Mouse (Mus musculus) layer of hippocampus, adult 11-12 months (tissue): ENCODE results near the gene Frmd4b.

Experiments
- DNase-seq: peaks from one replicate; pipeline ENCODE4 v3.0.0; 2022; ENCODE audit warnings: low spot score

Gene Frmd4b

DNA sequence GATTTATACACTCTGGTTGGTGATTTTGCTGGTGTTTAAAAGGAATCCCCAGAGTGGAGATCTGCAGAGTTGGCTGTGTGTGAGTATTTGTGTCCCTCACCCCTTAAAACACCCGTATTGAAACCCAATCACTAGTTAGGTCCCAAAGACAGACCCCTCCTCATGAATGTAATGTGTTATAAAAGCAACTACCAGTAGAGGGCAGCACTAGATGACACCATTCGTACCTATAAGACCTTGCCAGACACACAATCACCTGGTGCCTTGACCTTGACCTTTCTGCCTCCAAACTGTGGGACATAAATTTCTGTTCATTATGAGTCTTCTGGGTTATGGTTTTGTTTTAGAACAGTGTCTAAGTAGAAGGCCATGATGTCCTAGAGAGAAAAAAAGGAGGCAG is 96.8 kb downstream of the Frmd4b start:
- no peak for DNase-seq

DNA sequence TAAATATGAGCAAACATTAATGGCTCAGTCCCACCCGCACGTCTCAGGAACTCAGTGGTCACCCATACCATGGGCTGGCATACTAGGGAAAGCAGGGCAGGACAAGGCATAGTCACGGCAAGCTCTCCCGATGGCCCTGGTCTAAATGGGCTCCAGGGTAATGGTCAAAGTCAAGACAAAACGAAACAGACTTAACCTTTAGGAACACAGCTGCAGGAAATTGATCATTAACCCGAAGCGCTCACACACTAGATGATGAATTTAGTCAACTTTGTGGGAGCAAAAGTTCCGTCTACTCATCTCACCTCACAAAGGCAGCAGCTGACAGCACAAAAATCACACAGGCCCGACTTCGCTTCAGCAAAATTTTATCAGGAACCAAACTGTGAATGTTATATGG is 97.8 kb downstream of the Frmd4b start:
- DNase-seq = no peak

DNA sequence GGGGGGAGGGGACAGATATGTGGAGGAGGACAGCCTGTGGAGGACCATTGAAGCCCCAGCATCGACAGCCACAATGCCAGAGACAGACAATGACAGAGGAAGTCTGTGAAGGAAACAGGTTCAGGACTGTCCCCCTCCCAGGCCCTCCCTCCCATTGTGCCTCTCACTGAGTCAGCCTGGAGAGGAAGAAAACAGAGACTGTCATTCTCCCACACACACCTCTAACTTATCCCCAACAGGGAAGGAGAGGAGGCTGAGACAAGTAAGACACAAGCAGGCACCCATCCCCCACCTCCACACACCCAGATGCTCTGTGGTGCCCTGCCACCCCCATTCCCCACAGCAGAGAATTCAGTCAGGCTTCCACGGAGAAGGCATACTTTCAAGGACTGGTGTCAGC is 98.9 kb downstream of the Frmd4b start:
- DNase-seq = no peak

DNA sequence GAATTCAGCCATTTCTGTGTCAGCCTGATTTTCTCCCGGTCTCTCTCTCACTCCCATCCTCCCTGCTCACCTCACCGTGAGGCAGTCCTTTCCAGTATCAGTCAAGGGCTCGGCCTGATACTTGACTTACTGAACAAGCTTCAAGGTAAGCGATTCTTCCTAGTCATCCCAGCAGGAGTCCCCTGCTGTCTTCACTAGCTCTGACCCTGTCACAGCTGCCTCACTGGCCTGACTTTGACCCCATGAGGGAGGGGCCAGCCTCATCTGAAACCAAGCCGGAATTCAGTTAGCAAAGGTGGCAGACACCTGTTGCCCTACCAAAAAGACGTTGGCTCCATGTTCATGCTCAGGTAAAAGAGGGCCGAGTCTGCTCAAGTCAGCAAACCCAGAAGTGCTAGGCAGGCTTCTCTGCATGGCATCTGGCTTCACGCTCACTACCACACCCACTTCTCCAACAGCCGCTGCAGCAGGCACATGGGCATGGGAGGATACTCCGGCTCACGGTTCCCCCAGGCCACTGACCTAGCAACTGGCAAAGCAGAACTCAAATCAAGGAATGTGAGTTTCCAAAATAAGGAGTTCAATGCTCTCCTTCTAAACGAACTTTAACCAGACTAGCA is 99.6 kb downstream of the Frmd4b start:
- DNase-seq = no peak

DNA sequence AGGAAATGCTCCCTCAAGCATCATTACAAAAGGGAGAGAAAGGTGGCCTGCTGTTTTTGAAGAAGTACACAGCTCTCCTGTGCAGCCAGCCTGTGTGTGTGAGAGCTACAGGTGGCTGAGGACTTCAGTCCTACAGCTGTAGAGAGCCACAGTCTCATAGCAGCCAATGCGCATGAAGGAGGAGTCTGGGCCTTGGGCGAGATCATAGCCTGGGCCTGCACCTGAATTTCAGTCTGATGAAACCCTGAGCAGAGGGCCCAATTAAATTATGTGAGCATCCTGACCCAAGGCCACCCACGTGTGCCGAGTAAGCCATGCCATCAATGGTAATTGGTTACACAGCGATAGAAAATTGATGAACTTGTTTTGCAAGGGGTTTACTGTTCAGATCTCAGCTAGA is 100.4 kb downstream of the Frmd4b start:
- no peak for DNase-seq

DNA sequence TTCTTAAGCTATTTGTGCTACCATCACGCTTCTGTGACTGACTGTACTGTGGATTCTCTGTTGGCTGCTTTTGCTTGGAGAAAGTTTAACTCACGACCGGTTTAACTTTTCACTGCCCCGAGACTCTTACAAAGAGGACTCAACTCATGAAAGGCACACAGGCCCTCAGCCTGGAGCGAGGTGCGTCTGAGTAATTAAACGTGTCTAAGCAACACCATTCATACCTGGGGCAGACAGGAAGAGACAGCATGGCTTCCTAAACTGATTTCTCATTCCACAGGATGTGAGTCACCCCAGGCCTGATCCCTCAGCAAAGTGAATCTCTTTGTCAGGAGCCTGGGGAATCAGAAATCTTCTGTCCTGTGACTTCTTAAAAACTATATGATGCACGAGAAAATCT is 106.6 kb downstream of the Frmd4b start:
- DNase-seq = no peak

DNA sequence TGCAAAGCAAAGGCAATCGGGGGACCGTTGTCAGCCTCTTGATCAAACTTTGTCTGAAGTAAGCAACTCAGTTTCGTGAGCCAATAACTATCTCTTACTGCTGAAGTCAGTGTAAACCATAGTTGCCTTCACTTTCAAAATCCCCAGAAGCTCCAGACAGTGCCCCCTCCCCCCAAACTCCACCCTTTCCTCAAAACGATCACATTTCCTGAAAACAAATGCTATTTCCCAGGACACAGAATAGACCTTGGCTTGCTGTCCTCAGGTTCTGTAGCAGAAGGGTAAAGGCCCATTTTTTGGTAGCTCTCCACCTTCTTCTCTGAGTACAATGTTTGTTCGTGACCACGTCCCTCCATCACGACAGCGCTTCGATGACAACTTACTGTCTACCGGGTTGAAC is 107.9 kb downstream of the Frmd4b start:
- DNase-seq = no peak

DNA sequence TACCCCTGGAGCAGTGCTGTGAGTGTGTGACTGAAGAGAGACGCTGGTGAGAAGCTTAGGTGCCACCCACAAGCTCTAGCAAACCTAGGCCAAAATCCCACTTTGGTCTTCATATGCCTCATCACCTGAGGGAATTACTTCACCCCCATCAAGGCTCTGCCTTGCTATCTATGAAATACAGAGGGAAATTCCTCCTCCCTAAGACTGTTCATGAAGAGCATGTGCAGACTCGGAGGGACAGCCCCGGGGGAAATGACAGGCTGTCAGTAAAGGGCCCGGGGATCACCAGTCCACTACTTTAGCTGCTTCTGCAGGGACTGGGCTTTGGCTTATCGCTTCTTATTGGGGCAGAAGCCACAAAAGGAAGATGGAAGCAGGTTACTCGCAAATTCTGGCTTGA is 108.9 kb downstream of the Frmd4b start:
- DNase-seq = no peak

DNA sequence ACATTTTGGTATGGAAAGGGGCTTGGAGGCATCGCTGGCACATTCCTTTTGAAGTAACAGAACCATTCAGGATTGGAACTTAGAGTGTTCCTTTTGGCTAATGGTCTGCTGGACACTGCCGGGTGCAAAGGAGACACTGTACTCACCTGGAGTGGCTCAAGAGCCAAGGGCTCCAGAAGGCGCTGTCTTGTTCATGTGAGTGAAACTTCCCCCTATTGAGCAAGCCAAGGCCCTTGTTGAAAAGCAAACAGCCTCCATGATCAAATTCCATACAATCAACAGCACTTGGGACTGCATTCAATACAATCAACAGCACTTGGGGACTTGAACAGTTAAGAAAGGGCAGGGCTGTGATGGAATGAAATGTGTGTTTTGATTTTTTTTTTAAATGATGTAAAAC is 109.4 kb downstream of the Frmd4b start:
- DNase-seq = no peak

DNA sequence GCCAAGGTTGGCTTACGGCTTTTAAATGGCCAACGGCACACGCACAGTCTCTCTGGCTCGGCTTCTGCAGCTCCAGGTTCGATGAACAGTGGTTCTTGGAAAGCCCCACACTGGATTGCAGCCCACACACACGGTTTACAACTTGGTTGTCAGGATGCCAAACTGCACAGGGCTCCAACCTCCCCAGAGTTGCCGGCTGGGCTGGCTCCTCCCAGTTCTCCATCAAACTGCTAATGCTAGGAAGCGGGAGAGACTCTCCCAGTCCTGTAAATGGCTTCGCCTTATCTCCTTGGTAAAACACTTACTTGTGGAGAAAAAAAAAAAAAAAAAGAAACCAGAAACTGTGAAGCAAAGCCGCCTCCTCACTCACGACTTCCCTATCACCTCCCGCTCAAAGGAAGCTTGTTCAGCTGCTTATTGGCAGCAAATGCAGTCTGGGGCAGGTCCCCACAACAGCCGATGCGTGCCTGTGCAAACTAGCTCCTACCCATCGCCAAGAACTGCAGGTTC is 111.1 kb downstream of the Frmd4b start:
- DNase-seq = peak; percentile 66

DNA sequence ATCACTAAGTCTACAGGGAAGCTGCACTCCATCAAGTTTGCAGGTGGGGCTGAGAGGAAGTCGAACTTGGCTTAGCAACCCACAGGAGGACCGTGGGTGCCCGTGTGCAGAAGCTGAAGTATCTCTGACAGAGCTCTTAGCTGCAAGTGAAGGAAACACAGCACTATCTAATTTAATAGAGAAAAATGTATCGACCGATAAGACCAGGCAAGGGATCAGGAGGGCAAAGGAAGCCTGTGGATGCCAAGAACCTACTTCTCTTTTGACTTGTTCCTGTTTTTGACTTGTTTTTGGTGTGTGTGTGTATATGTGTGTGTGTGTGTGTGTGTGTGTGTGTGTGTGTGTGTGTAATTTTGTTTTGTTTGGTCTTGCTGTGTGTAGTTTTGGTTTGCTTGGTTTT is 112.7 kb downstream of the Frmd4b start:
- DNase-seq = no peak

DNA sequence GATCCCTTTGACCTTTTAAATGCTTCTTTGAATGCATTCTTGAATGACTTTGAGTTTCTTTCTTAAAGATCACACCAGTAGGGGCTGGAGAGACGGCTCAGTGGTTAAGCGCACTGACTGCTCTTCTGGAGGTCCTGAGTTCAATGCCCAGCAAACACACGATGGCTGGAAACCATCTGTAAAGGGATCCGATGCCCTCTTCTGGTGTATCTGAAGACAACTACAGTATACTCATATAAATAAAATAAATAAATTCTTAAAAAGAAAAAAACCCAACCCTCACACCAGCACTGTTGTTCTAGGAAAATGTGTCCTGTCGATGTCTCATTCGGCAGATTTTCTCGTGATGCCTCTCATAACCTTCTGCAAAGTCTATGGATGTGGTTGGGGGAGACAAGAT is 116.3 kb downstream of the Frmd4b start:
- no peak for DNase-seq

DNA sequence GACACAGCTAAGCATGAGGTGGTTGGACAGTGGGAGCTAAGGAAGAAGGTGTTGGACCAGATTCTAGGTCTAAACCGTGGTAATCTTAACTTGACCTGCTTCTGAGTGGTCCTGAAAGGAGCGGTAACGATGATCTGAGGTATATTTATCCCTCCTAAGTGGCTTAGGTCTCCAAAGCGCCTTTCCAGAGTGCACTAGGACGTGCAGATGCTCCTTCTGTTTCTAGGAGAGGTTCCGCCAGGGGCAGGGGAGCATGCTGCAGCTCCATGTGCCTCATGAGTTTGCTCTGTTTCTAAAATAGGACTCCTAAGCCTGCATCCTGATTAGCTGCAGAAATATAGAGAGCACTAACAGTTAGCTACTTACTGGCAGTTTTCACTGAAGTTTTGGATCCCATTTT is 117.1 kb downstream of the Frmd4b start:
- DNase-seq = no peak

DNA sequence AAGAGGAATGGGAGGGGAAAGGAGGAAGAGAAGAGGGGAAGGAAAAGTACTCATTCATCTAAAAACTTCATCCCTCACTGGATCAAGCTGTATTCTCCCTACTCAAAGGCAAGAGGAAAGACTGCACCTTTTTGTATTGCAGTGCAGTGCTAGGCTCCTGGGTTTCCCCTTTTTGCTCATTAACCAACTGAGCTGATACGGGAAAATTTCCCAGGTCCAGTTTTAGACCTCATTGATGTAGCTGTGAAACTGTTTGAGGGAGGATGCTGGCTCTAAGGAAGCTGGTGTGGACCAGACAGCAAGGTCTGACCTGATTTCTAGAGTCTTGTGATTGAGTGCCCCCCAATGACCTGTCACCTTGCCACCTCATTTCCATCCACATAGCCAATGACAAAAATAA is 121.3 kb downstream of the Frmd4b start:
- no peak for DNase-seq

DNA sequence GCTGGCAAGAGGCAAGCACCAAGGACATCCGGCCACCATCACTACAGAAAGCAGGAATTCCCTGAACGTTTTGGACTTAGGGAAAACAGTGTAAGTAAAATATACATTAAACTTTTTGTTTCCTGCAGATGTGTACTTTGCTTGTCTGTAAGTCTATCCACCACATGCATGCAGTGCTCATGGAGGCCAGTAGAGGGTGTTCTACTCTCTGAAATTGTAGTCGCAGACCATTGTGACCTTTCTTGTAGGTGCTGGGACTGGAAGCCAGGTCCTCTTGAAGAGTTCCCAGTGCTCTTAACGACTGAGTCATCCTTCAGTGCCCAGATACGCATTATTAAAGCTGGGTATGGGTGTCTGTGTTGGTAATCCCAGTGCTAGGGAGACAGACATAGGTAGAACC is 126.3 kb downstream of the Frmd4b start:
- no peak for DNase-seq

DNA sequence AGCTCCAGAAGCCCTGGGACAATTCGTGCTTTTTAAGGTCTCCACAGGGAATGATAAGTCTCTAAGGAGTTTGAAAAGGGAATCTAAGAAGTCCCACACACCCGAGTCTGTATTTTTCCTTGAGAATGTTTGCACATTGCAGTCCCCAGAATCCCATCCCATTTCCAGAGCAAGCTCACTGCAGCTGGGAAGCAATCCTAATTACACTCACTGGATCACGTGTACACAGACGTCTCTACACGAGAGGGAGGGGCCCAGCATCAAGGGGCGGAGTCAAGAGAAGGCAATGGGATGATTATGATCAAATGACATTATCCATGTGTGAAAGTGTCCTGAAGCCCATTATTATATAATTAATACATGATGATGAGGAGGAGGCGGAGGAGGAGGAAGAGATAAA is 128.5 kb downstream of the Frmd4b start:
- peak; percentile 33 for DNase-seq

DNA sequence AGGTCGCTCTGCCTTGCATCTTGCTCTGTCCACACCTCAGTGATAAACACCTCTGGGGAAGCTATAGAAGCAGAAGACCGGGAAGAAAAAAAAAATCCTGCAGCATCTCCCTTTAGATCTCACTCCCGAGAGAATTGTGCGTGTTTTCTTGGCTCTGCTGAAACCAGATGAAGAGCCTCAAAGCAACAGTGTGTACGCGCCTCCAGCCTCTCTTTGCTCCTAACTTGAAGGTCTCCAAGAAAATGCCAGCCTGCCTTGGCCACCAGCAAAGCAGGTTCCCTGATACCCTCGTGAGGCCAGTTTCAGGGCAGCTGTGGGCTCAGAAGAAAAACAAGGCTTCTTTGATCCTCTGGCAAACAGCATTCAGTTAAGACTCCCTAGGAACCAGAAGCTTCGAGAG is 129.1 kb downstream of the Frmd4b start:
- peak; percentile 15 for DNase-seq

DNA sequence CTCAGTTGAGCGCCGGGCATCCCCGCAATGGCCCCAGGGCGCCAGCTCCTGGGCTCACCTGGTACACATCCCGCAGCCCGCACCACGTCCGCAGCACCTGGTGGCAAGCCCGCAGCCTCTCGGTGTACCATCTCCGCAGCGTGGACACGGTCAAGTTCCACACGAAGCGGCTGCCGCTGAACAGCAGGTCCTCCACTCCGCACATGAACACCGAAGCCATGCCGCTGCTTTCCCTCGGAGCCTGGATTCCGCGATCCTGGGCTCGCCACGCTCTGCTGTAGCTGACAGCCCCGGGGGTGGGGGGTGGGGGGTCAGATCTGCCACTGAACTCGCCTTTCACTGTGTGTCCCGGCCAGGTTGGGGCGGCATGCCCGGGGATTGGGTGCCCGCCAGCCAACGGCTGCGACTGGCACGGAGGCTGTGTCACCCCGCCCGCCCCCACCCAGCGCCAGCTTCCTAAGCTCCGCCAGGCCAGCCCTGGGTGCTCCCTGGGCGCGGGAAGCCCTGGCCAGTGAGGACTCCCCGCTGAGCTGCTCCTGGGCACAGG is 129.7 kb downstream of the Frmd4b start:
- DNase-seq = peak; percentile 82

DNA sequence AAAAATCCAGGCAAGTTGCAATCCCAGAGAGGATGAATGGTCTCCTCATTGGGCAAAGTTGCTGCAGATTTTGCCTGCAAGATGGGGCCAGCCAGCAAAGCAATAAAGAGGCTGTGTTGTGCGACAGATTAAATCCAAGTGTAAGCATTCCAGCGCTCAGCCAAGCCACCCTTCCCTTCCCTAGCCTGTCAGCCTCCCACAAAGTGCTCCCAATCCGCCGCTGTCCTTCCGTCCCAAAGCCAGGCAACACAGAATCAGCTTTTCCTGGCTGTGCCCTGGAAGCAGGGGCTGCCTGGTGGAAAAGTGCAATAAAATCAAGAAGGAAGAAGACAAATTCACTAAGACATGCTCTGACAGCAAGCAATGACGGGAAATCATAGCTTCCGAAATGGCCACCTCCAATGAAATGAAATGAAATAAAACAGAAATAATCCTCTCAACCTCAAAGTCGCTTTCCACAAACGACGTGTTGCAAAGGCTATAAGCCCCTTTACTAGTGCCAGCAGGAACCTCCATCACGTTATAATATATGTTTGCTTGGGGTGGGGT is 130.5 kb downstream of the Frmd4b start:
- DNase-seq = no peak

DNA sequence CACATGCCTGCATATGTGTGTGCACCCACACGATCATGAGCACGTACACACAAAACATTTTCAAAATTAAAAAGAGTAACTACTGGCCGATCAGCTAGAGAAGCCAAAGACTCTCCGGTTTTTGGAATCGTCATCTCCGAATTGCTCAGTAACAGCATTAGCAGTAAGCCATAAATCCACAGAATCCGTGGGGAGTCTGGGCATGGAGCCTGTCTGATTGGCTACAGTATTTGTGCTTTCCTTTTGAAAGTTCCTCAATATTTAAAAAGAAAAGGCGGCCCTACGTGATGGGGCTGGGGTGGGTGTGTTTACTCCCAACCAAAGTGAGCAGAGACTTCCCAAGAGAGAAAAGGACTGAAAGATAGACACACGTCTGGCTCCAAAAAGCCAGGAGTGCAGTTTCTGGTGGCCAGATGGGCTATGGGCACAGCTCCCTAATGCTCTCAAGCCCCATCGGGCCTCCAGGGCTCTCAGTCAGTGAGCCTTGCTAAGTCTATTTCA is 131.4 kb downstream of the Frmd4b start:
- DNase-seq = no peak

DNA sequence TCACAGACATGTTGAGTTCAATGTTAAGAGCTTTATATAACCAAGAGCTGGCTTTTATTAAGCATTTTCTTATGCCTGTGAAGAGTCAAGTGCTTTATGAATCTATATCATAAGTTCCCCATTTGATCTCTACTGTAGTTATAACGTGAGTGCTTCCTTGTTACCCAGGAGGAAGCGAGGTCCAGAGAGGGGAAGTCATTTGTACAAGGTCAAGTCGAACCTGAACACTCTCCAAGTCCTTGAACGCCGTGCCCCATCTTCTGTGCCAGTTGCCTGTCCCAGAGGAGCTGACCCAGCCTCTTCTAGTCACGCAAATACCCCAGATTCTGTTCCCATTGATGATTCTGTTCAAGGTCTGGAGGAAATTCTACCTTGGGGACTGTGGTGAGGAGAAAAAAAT is 135.4 kb downstream of the Frmd4b start:
- no peak for DNase-seq

DNA sequence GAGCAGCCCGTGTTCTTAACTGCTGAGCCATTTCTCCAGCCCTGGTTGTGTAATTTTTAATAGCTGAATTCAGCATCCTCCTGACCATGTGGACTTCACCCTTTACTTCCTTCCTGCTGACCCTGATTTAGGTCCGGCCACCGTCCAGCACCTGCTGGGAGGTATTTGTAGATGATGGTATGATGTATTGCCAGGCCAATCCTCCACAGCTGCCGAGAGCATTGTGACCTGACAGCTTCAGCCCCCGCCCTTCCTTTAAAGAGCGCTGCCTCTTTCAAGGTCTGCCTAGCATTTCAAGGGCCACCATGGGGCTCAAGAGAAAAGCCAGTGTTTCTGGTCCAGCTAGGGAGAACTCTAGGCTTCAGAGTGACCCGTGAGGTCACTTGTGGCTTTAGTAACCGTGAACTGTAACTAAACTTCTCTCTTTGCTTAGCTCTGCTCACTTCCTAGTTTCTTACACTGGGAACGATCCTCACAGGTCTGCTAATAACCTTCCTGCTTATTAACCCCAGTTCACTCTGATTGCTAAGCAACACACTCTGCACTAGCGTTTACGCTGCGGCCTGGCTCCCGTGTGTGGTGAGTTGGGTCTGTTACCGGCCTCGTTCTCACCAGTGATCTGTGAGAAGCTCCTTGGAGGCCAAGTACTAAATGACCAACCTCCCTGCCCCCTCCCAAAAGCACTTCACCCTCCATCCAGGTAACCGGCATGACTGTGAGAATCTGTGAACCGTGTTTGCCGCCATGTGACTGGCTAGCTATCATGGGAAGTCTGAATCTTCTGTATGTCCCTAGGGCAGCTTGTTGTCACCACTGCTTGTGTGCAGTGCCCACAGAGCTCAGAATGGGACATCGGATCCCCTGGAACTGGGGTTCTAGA is 138.1 kb downstream of the Frmd4b start:
- no peak for DNase-seq

DNA sequence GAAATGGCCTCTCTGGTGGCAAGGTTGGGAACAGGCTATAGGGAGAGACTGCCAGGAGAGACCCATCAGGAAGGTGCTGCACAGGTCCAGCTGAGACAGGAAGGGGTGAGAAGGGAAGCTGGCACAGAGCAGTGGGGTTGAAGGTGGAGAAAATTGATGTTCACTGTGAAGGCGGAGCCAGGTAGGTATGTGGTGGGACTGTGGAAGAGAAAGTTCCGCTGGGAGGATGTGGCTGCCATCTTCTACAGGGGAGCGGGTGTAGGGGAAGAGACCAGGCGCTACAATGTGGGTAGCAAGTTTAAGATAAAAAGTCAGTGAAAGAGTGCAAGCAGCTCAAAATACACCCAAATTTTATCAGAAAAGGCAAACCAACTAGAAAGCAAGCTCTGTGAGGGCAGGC is 143.7 kb downstream of the Frmd4b start:
- no peak for DNase-seq
